Mouse (Mus musculus) gastrocnemius, postnatal 10 days (tissue): ENCODE measurements at regions not wholly inside any gene's neighbourhood (a gene's known extent, or its start where the extent isn't known, plus 50 kb on each side); places are given as distances from the start of the nearest gene placed in this dataset.
"Not testable (repeated sequence)": the region's sequence is repeated elsewhere in the genome, so short reads cannot be mapped to it uniquely, and the experiment has no call there.

Experiments
- DNase-seq: peaks from one replicate; pipeline ENCODE4 v3.0.0; 2021; ENCODE audit warnings: mixed read lengths

- DNase-seq = no peak
These were observed 207.5 kb upstream of the 4931417E11Rik start for GRCm38 (mm10) chr6:73676979-73677378.

- DNase-seq = no peak
These were observed 199.9 kb upstream of the 4931417E11Rik start for GRCm38 (mm10) chr6:73669401-73669800.

DNA sequence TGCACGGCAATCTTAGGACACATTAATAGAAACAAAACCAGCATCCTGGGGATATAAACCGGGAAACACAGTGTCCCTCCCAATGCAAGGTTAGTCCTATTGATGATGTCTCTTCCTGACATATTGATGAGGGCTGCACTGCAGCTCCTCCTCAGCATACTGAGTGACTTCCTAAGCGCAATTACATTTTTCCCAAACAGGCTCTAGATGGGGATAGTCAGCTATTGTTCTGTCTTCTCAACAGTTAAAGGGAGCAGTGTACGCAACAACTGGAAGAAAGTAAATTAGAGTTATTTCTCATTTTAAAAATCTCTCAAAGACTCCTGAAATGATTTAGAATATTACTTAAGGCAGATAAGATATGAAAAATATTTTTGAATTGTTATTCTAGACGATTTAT is 189.5 kb upstream of the 4931417E11Rik start:
- DNase-seq = no peak

DNA sequence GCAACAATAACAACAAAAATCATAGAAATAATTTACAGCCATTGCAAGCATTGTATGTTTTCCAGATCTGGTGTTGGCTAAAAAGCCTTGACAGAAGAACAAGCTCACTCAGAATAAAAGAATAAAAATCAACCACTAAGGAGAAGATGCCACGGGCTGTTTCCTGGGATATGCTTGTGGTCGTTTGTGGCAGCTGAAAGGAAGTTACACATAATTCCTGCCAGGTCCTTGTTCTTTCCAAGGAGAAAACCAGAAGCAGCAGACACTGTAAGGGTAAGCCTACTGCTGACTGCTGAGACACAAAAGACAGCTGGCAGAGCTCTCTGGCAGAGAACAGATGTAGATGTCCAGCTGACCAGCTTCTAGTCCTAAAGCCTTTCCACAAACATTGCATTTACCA is 175.9 kb upstream of the 4931417E11Rik start:
- no peak for DNase-seq

DNA sequence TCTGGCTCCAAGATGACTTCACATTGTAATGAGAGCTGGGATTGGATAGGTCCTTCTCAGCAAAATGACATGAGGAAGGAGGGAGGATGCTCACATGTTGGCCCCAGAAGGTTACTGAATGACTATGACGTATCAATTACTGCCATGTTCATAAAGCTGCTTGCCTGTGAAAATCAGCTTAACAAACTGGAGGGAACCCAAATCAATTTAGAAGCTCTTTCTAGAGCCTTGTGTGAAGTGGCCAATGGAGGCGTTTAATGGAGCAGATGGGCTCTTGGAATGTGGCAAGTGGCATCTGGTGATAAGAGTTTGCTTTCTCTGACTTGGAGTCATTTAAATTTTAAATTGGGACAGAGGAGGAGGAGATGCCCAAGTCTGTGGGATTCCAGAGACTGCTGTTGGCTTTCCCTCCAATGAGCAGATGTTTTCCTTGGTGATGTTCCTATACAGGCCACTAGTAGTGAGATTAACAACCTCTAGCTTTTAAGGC is 175.4 kb upstream of the 4931417E11Rik start:
- DNase-seq = no peak

GRCm38 (mm10) chr6:73628600-73628999 is 159.1 kb upstream of the 4931417E11Rik start:
- DNase-seq = no peak

DNA sequence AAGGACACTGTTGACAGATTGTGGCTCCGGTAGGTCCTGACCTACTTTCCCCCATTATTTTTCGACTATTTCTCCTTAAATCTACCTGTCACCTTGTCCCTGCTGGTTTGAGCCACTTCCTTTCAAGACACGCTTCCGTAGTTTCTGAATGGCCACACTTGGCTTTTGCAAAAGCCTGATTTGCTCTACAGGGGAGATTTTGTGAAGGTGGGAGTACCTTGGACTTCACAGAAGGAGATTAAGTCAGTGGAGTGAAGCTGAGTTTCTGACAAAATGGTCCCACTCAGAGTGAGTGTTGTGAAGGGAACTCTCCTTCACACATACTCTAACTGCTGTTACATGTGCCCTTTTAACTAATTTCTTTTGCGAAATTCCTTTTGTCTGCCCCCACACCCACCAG is 157.0 kb upstream of the 4931417E11Rik start:
- no peak for DNase-seq

DNA sequence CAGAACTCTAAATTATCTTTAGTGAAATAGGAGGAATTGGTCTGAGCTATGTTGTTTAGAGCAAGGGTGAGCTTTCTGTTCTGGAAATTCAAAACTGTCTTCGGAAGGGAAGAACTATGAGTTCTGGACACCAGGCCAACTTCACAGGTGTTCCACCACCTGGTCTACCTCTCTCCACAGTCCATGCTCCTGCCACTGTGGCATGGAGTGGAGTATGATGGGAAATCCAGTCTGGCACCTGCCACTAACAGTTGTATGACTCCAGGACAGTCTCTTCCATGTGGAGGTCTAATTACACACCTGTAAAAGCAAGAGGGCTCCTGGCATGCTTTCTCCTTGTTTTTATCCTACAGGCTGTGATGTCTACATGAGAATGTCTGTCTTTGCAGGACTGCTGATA is 154.7 kb upstream of the 4931417E11Rik start:
- no peak for DNase-seq

- DNase-seq = no peak
These were observed 152.5 kb upstream of the 4931417E11Rik start for GRCm38 (mm10) chr6:73621839-73622426.

DNA sequence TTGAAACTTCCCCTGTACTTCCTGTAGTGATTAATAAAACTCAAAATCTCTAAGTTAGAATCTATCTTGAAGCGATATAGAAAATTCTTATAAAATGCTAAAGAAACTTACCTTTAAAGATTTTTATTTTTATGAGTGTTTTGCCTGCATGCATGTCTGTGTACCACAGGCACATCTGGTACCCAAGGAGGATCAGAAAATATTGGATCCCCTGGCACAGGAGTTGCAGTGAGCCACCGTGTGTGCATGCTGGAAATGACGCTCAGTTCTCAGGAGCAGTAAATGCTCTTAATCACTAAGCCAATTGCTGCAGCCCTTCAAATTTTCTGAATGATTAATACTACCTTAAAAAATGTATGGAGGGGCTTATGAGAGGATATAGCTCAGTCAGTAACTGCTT is 142.8 kb upstream of the 4931417E11Rik start:
- no peak for DNase-seq

GRCm38 (mm10) chr6:73611839-73612238 is 142.4 kb upstream of the 4931417E11Rik start:
- no peak for DNase-seq

DNA sequence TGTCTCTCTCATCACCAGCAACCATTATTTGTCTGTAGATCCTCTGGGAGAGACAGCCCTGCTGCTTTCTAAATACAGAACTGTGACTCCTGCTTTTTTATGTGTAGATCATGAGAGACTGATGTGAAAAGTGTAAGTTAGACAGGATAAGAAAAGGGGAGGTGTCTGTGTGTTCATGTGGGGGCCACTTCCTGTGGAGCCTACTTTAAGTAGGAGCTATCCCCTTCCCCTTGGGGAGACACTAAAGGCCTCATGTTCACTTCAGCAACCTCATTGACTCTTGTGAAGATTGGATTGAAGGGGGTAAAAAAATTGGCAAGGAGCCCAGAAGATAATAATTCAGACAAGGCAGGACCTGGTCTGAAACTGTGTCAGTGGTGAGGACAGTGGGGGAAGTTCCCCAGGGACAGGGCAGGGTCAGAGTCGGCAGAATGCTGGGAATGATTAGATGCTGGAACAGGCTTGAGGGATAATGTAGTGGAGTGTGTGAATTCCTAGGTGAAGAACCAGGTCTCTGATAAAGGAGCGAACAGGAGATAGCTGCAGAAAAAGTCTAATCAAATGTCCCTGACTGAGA is 140.7 kb upstream of the 4931417E11Rik start:
- no peak for DNase-seq

DNA sequence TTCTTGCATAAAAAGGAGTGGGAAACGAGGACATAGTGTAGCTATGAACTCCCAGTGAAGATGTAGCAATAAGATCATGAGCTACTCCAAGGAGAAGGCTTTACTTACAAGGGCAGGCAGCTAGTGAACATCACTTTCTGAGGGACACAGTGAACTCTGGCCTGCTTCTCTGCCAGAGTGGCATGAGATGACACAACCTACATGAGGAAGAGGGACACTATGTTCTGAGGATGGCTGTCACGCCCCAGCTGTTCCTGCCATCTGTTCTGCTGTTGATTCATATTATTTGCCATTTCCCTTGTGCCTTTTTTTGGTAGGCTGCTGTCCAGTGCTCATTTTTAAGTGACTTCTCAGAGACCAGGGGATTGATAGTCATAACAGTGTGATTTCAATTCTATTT is 118.2 kb upstream of the 4931417E11Rik start:
- no peak for DNase-seq

DNA sequence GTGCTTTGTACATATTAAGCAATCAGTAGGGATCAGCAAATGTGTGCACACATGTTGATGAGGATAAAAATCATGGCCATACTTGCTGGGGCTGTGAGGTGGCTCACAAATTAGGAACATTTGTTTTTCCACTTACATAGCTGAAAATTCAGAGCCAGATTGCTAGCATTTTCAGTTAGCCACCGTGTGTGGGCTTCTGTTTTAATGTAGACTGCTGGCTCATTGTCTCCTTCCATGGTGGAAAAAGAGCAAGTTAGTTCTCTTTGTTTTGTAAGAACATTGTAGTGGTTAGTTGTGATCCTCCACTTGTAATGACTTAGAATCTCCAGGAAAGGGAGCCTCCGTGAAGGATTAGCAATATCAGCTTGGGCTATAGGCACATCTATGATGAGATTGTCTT is 107.2 kb upstream of the 4931417E11Rik start:
- DNase-seq = no peak

GRCm38 (mm10) chr6:73560000-73560399 is 90.5 kb upstream of the 4931417E11Rik start:
- no peak for DNase-seq

DNA sequence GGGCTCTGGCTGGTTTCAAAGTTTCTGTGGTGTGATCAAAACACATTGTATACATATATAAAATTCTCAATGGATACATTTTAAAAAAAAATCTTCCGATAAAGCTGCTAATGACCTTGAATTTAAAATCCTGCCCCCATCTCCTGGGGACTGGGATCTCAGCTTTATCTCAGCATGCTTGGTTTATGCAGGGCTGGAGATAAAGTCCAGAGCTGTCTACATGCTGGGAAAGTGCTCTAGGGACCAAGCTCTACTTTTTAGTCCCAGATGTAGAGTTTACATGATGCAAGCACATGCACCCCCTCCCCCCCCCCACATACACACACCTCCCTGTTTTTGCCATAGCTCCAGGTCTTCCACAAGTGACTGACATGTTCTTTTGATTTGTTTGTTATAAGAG is 61.1 kb upstream of the 4931417E11Rik start:
- DNase-seq = no peak

GRCm38 (mm10) chr6:73530098-73530497 is 60.6 kb upstream of the 4931417E11Rik start:
- DNase-seq = no peak

GRCm38 (mm10) chr6:73523658-73524057 is 54.2 kb upstream of the 4931417E11Rik start:
- DNase-seq = peak; percentile 16

GRCm38 (mm10) chr6:73519894-73520293 is 50.4 kb upstream of the 4931417E11Rik start:
- DNase-seq = not testable (repeated sequence)
